Mouse (Mus musculus) liver, embryonic 16.5 days (tissue): ENCODE results near the gene Bhlha9. TPM values are rescaled to one million over a fixed set of nuclear protein-coding genes. Genes with fewer than 3 reads are reported as not detected.
A peak's percentile ranks its signal among the peaks of the same experiment; 100 is the strongest.

Experiments used
- ATAC-seq: fragments of 200-750 bp; cut with Nextera tagmentation; 2 replicates; pipeline ENCODE4 v1.8.0; 2017; ENCODE audit warnings: low read depth, mild to moderate bottlenecking, moderate number of reproducible peaks, moderate library complexity
- H3K27ac ChIP-seq: fragments of 300-500 bp; sonication (generic); 2 replicates; pipeline ENCODE4 v1.5.1; 2014; ENCODE audit warnings: mild to moderate bottlenecking, low read length
- H3K27me3 ChIP-seq: fragments of 300-500 bp; sonication (generic); 2 replicates; pipeline ENCODE4 v1.6.1; 2014; ENCODE audit warnings: low read depth, low read length, mixed read lengths; ENCODE audit not compliant: control insufficient read depth, insufficient read depth
- H3K36me3 ChIP-seq: fragments of 300-500 bp; sonication (generic); 2 replicates; pipeline ENCODE4 v1.6.1; 2014; ENCODE audit warnings: mild to moderate bottlenecking; ENCODE audit not compliant: control insufficient read depth, insufficient read depth
- H3K4me1 ChIP-seq: fragments of 300-500 bp; sonication (generic); 2 replicates; pipeline ENCODE4 v1.6.1; 2014; ENCODE audit warnings: low read depth, low read length, mixed read lengths; ENCODE audit not compliant: control insufficient read depth
- H3K4me2 ChIP-seq: fragments of 300-500 bp; sonication (generic); 2 replicates; pipeline ENCODE4 v1.6.1; 2014; ENCODE audit warnings: low read depth, low read length, mixed read lengths
- H3K4me3 ChIP-seq: fragments of 300-500 bp; sonication (generic); 2 replicates; pipeline ENCODE4 v1.5.1; 2014; ENCODE audit warnings: low read depth, mild to moderate bottlenecking, low read length
- H3K9ac ChIP-seq: fragments of 300-500 bp; sonication (generic); 2 replicates; pipeline ENCODE4 v1.6.1; 2014; ENCODE audit warnings: low read depth, low read length
- H3K9me3 ChIP-seq: fragments of 300-500 bp; sonication (generic); replicated peaks from 2 replicates; pipeline ENCODE4 v1.6.1; 2016; ENCODE audit warnings: low read length; ENCODE audit not compliant: control insufficient read depth
- WGBS: fragments of 180-500 bp; shearing (Covaris S2); extraction: QIAGEN DNeasy Blood & Tissue Kit; methylation state at CpG from one replicate; pipeline ENCODE4 v1.1.7; 2014; ENCODE audit not compliant: insufficient replicate concordance; 5-methylcytosine and 5-hydroxymethylcytosine counted together
- polyA plus RNA-seq: library from polyadenylated mRNA; unstranded; fragments of >200 nt; fragmentation: Nextera tagmentation; extraction: Ambion mirVana; gene quantifications from 2 replicates; pipeline ENCODE4 v1.2.1, GENCODE M21; 2015

The Bhlha9 gene
- polyA plus RNA-seq: not detected in 2 replicates

DNA sequence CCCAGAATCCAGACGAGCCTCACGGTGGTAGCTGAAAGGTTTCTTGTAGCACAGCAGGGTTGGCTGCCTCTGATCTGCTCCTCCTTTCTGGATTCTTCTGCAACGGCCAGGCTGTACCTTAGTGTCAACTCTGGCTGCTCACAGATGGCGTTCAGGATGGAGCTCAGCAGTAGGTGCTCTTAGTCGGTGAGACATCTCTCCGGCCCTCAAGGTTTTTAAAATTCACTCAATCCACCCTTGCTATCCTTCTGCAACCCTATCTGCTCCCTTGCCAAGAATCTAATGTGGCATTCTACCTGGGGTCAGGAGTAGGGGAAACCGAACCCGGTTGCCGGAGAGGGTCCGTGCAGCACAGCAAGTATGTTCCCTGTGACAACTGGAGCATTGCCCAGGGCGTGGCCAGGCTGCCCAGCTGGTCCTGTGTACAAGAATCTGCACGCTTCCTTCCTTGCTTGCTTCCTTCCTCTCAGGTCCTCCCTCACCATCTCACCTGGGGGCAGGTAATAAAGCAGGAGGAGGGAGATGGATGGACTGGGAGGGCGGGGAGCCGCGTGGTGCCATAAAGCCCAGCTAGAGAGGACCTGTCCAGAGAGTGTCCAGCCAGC, at the start of gene Bhlha9:
TSS of gene Bhlha9 (plus strand) at position 600 of the 605 bp plus-strand sequence.
- Histone ChIP-seq H3K4me3 (no peak within 1 kb of the TSS), H3K4me2 (no peak within 1 kb of the TSS), H3K27ac (no peak within 1 kb of the TSS), H3K36me3 (no peaks in the 10 kb centered on the region), H3K27me3 (peaks cover 55% of the 10 kb centered on the region), H3K9me3 (no peaks in the 10 kb centered on the region), H3K9ac (no peak within 1 kb of the TSS), H3K4me1 (no peaks in the 10 kb centered on the region)
- WGBS: 53% methylated on average over 15 of the region's 15 CpGs
- ATAC-seq: no peak

DNA sequence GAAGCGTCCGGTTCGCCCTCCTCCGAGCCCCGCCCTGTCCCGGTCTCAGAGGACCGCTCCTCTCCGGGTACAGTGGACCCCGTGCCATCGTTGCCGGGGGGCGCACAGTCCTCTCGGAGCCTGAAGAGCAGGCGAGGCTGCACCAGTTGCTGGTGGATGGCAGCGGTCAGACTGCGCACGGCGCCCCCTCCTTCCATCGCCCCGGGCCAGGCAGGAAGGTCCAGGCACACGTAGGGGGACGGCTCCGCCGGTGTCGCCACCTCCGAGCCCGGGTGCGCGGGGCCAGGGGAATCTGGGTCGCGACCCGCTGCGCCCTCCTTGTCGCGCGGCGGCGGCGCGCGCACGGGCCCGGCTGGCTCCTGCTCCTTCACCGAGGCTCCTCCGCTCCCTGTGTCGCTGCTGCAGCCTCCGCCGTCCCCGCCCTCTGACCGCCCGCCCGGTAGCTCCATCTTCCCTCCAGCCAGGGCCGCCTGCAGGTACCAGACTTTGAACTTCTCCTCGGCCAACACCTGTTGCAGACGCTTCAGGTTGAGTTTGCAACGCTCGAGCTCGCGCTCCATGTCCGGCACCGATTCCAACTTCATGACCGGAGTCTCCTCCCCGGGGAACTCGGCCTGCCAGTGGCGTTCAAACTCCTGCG, 49.6 kb upstream of the Bhlha9 start:
- H3K36me3 ChIP-seq: no peaks in the 10 kb centered on the region
- H3K9ac ChIP-seq: peak overlapping the region; percentile 15; the same call in 1 of the 2 replicates
- WGBS: under 1% methylated on average over 64 of the region's 66 CpGs
- H3K27ac ChIP-seq: no peak overlapping the region
- peak overlapping the region; percentile 60 for H3K4me3 ChIP-seq
- H3K4me2 ChIP-seq: peak overlapping the region; percentile 73
- H3K9me3 ChIP-seq: no peaks in the 10 kb centered on the region
- H3K4me1 ChIP-seq: no peaks in the 10 kb centered on the region; the same call in none of the 2 replicates
- peaks cover 50% of the 10 kb centered on the region for H3K27me3 ChIP-seq
- ATAC-seq: no peak

DNA sequence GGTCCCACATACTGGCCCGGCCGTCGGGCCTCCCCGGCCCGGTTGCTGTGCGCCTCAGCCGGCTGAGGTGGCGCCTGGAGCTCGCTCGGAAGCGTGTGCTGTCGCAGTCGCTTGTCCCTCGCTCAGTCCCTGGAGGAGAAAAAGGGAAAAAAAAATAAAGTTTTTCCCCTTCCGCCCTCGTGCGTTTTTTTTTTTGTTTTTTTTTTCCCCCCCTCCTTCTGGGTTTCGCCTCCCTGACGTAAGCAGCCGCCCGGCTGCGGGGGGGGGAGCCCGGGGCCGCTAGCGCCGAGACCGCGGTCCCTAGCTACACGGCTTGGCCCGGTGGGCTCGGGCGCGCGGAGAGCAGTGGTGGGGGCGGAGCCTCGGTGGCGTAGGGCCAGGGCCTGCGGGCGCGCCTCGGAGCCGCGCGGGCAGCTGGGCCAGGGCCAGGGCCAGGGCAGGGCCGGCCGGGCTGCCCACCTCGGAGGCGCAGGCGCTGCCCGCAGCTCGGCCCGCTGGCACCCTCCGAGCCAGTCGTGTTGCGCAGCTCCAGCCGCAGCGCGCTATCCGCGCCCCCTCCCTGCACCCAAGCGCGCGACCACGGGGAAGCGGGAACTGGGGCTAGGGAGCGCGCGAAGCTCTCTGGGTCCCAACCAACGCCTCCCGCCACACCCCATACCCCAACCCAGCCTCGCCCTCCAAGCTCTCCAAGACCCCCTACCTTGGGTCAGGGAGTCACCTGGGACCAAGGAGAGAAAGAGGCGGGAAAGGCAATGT, 48.9 kb upstream of the Bhlha9 start:
- ATAC-seq: peak; percentile 30; the same call in 1 of the 2 replicates
- peak overlapping the region; percentile 73 for H3K4me2 ChIP-seq
- peaks cover 50% of the 10 kb centered on the region for H3K27me3 ChIP-seq
- H3K36me3 ChIP-seq: no peaks in the 10 kb centered on the region
- H3K4me3 ChIP-seq: peak overlapping the region; percentile 60
- H3K27ac ChIP-seq: no peak overlapping the region
- WGBS: 1% methylated on average over 70 of the region's 72 CpGs
- H3K9me3 ChIP-seq: no peaks in the 10 kb centered on the region
- H3K4me1 ChIP-seq: no peaks in the 10 kb centered on the region; the same call in none of the 2 replicates
- H3K9ac ChIP-seq: peak overlapping the region; percentile 15; the same call in 1 of the 2 replicates

DNA sequence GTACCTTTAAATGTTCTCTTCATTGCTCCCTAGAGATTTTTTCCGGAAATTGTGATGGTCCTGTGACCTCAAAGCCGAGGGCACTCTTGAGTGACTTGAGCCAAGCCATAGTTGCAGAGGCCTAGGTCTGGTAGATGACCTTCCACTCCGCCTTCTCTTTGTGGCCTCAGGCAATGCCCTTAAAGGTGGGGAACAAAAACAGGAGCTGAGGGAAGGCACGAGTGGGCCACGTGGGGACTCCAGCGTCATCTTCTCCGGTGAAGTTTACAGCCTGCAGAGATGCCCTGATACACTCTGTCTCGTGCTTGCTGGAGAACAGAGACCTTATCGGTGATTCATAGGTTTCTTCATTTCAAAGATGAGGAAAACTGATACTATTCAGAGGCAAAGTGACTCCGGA, 48.2 kb upstream of the Bhlha9 start:
- Histone ChIP-seq H3K4me3 (no peak overlapping the region), H3K4me1 (no peaks in the 10 kb centered on the region; the same call in none of the 2 replicates), H3K4me2 (no peak overlapping the region), H3K27ac (no peak overlapping the region), H3K9ac (no peak overlapping the region), H3K27me3 (peaks cover 50% of the 10 kb centered on the region), H3K9me3 (no peaks in the 10 kb centered on the region), H3K36me3 (no peaks in the 10 kb centered on the region)
- ATAC-seq: no peak
- 48% methylated on average over 10 of the region's 10 CpGs for WGBS

- peaks cover 50% of the 10 kb centered on the region for H3K27me3 ChIP-seq
Observed at GRCm38 (mm10) chr11:76624881-76625280, 47.4 kb upstream of the Bhlha9 start.

GRCm38 (mm10) chr11:76628613-76629012, 43.7 kb upstream of the Bhlha9 start:
- no peak overlapping the region for H3K9ac ChIP-seq
- no peak overlapping the region for H3K4me3 ChIP-seq
- H3K4me1 ChIP-seq: no peaks in the 10 kb centered on the region; the same call in 1 of the 2 replicates
- ATAC-seq: no peak
- peaks cover 14% of the 10 kb centered on the region for H3K27me3 ChIP-seq
- no peak overlapping the region for H3K4me2 ChIP-seq
- no peaks in the 10 kb centered on the region for H3K36me3 ChIP-seq
- no peak overlapping the region for H3K27ac ChIP-seq
- no peaks in the 10 kb centered on the region for H3K9me3 ChIP-seq
- 14% methylated on average over 5 of the region's 5 CpGs for WGBS

More at GRCm38 (mm10) chr11:76624881-76625280, 47.4 kb upstream of the Bhlha9 start:
- no peak overlapping the region for H3K9ac ChIP-seq
- H3K4me3 ChIP-seq: no peak overlapping the region
- no peaks in the 10 kb centered on the region for H3K36me3 ChIP-seq
- H3K27ac ChIP-seq: no peak overlapping the region
- no peak overlapping the region for H3K4me2 ChIP-seq
- no peak for ATAC-seq
- no peaks in the 10 kb centered on the region; the same call in none of the 2 replicates for H3K4me1 ChIP-seq
- H3K9me3 ChIP-seq: no peaks in the 10 kb centered on the region
- 48% methylated on average over 3 of the region's 3 CpGs for whole genome bisulfite sequencing

DNA sequence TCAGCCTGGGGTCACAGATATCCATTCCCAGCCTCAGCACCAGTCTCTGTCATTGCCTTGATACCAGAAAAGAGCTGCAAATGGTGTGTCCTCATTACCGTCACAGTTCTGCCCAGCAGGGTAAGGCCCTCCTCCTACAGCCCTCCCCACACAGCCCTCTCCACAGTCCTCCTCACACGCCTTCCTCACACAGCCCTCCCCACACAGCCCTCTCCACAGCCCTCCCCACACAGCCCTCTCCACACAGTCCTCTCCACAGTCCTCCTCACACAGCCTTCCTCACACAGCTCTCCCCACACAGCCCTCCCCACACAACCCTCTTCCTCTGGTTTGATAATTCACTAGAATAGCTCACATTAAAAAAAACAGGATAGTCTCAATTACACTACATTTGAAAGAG, 42.2 kb upstream of the Bhlha9 start:
- ATAC-seq: no peak
- H3K4me1 ChIP-seq: no peaks in the 10 kb centered on the region
- no peak overlapping the region for H3K9ac ChIP-seq
- no peaks in the 10 kb centered on the region for H3K27me3 ChIP-seq
- no peaks in the 10 kb centered on the region for H3K9me3 ChIP-seq
- no peaks in the 10 kb centered on the region for H3K36me3 ChIP-seq
- no peak overlapping the region for H3K4me2 ChIP-seq
- WGBS: 33% methylated on average over 2 of the region's 2 CpGs
- no peak overlapping the region for H3K27ac ChIP-seq
- H3K4me3 ChIP-seq: no peak overlapping the region

DNA sequence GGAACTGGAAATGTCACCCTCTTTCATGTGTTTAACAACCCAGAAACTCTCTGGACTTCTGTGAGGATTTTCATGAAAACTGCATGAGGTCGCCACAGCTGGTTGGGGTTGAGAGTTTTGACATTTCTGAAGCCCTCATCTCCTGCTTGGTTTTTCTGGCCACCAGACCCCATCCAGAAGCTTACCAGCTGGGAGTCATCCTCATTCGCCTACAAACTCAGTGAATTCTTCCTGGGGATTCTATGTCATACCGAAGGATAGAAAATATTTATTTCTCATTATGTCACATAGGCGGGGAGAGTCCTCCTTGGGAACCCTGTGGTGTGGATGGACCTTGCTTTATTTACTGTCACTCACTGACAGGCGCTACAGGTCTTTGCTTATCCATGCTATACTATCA, 41.8 kb upstream of the Bhlha9 start:
- ATAC-seq: no peak
- Histone ChIP-seq H3K9ac (no peak overlapping the region), H3K4me2 (no peak overlapping the region), H3K27ac (no peak overlapping the region), H3K27me3 (no peaks in the 10 kb centered on the region), H3K4me3 (no peak overlapping the region), H3K36me3 (no peaks in the 10 kb centered on the region), H3K9me3 (no peaks in the 10 kb centered on the region), H3K4me1 (no peaks in the 10 kb centered on the region)
- WGBS: 46% methylated on average over 5 of the region's 5 CpGs
